Mouse (Mus musculus) G1E (cell line): Measurements from ENCODE around the gene Notch4.

ENCODE experiments used
- CTCF ChIP-seq: IDR thresholded peaks from 2 replicates; pipeline ENCODE4 v1.5.1; 2012; ENCODE audit warnings: low read depth, low read length, inconsistent platforms, mixed read lengths
- GATA1 ChIP-seq: IDR thresholded peaks from 2 replicates; pipeline ENCODE4 v1.6.1; 2012; ENCODE audit warnings: borderline replicate concordance, low read length, inconsistent platforms, mixed read lengths
- TAL1 ChIP-seq: conservative IDR thresholded peaks from 2 replicates; pipeline ENCODE4 v1.6.1; 2012; ENCODE audit warnings: low read depth, low read length, inconsistent platforms, mixed read lengths

- TF ChIP-seq CTCF, result no peak
- TF ChIP-seq TAL1, result no peak
- TF ChIP-seq GATA1, result no peak
Observed at GRCm38 (mm10) chr17:34572361-34572760, 8.3 kb downstream of the Notch4 start.
